Mouse (Mus musculus) megakaryocyte, embryonic 14.5 days (primary cell): ENCODE data around the gene Sox10.

Experiments
- FLI1 ChIP-seq: IDR thresholded peaks from 2 replicates; pipeline ENCODE4 v1.6.1; 2012; ENCODE audit warnings: low read length, inconsistent platforms, mixed read lengths
- GATA1 ChIP-seq: IDR thresholded peaks from 3 replicates; pipeline ENCODE4 v1.6.1; 2012; ENCODE audit warnings: mixed read lengths, low read length, inconsistent platforms, borderline replicate concordance

- TF ChIP-seq GATA1, result no peak
- no peak for TF ChIP-seq FLI1
Observed at GRCm38 (mm10) chr15:79122546-79122945, 42.5 kb downstream of the Sox10 start.
